Mouse (Mus musculus) liver, adult 2 months (tissue): ENCODE data around the gene Zfp287.

Experiments
- CTCF ChIP-seq: fragments of 200-500 bp; IDR thresholded peaks from 2 replicates; pipeline ENCODE4 v1.5.1; 2011; ENCODE audit warnings: low read depth, low read length, control low read depth
- POLR2A ChIP-seq: fragments of 200-500 bp; IDR thresholded peaks from 2 replicates; pipeline ENCODE4 v1.6.1; 2011; ENCODE audit warnings: low read length, control low read depth; ENCODE audit not compliant: insufficient read depth; ENCODE audit errors: extremely low read depth

GRCm38 (mm10) chr11:62760755-62761457 lies 29.2 kb upstream of the Zfp287 start:
- TF ChIP-seq POLR2A: no peak
- TF ChIP-seq CTCF: no peak
